Mouse (Mus musculus): ENCODE data around the gene Tbx1.

DNA sequence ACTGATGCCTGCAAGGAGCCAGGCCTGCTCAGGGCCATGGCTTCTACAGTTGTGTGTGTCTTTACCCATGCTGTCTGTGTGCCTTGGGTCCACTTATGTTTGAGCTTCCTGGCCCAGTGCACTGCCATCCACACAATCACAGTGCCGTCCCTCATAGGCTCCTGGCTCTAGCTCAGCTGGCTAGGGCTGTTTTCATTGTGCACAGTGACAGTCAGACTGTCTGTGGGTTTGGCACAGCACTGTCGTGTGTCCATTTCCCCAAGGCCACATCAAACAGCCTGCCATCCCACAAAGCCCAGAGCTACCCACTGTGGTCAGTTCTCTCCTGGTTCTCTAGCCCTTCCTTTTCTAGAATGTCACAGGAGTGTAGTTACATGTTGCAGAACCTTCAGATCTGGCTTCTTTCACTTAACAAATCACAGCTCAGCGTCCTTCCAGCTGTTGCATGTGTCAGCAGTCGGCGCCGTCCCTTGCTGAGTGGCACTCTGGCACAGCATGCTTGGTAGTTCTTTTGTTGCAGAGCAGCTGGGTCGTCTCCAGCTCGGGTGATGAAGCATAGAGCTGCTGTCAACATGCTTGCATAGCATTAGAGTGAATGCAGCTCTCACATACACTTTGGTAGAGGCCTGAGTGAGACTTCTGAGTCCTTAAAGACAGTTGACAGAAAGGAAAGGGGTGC is 47.2 kb downstream of the Tbx1 start:
- no peak for TF ChIP-seq CTCF (IDR thresholded peaks at IDR 0.05; ENCODE audit: borderline replicate concordance, insufficient read depth, low read length)
- no peak for TF ChIP-seq POLR2A (IDR thresholded peaks at IDR 0.05; ENCODE audit: low read depth, low read length)

Measured in embryonic fibroblast, embryonic 13.5 days (primary cell).